Mouse (Mus musculus): ENCODE data around the gene Wwox. TPM values are rescaled to one million over a fixed set of nuclear protein-coding genes. Genes with fewer than 3 reads are reported as not detected.

The Wwox gene
- total RNA-seq, 2 experiments from 2014 or later, result 14.2 to 14.3 TPM

- DNase-seq (ENCODE audit: low spot score in 2 of 2), result no peak
- no peak overlapping the region for H3K4me3 ChIP-seq
Measured at GRCm38 (mm10) chr8:114446884-114447283, 7.4 kb downstream of the Wwox start.

GRCm38 (mm10) chr8:114452278-114452677, 12.8 kb downstream of the Wwox start:
- TF ChIP-seq CTCF (conservative IDR thresholded peaks at IDR 0.05), result no peak
- no peak for DNase-seq (ENCODE audit: low spot score in 2 of 2)
- Histone ChIP-seq H3K4me3 (no peak overlapping the region), H3K27ac (no peak overlapping the region)

More at GRCm38 (mm10) chr8:114446884-114447283, 7.4 kb downstream of the Wwox start:
- no peak overlapping the region for H3K27ac ChIP-seq
- TF ChIP-seq CTCF (conservative IDR thresholded peaks at IDR 0.05), result no peak

- peak; percentile 62 to 81 for DNase-seq (ENCODE audit: low spot score in 2 of 2)
- H3K4me3 ChIP-seq, result peak overlapping the region; percentile 22; the same call in 1 of the 2 replicates
- TF ChIP-seq CTCF (conservative IDR thresholded peaks at IDR 0.05), result peak; percentile 93
- peak overlapping the region; percentile 40; the same call in 1 of the 2 replicates for H3K27ac ChIP-seq
Measured at GRCm38 (mm10) chr8:114452781-114453221, 13.3 kb downstream of the Wwox start.

- TF ChIP-seq CTCF (conservative IDR thresholded peaks at IDR 0.05), result no peak
- no peak for DNase-seq (ENCODE audit: low spot score in 2 of 2)
Measured at GRCm38 (mm10) chr8:114455302-114455701, 15.8 kb downstream of the Wwox start.

GRCm38 (mm10) chr8:114455953-114456352, 16.5 kb downstream of the Wwox start:
- DNase-seq (ENCODE audit: low spot score in 2 of 2), result no peak
- no peak for TF ChIP-seq CTCF (conservative IDR thresholded peaks at IDR 0.05)
- peak overlapping the region; percentile 8; the same call in 1 of the 2 replicates for H3K4me3 ChIP-seq
- H3K27ac ChIP-seq, result no peak overlapping the region

More at GRCm38 (mm10) chr8:114455302-114455701, 15.8 kb downstream of the Wwox start:
- Histone ChIP-seq H3K4me3 (no peak overlapping the region), H3K27ac (no peak overlapping the region)

GRCm38 (mm10) chr8:114458113-114458784, 18.8 kb downstream of the Wwox start:
- Histone ChIP-seq H3K27ac (no peak overlapping the region), H3K4me3 (no peak overlapping the region)
- no peak for DNase-seq (ENCODE audit: low spot score in 2 of 2)
- TF ChIP-seq CTCF (conservative IDR thresholded peaks at IDR 0.05), result no peak

GRCm38 (mm10) chr8:114460600-114460999, 21.1 kb downstream of the Wwox start:
- TF ChIP-seq CTCF (conservative IDR thresholded peaks at IDR 0.05), result peak; percentile 64
- no peak overlapping the region for H3K4me3 ChIP-seq
- no peak overlapping the region for H3K27ac ChIP-seq
- DNase-seq (ENCODE audit: low spot score in 2 of 2), result no peak

- Histone ChIP-seq H3K27ac (no peak overlapping the region), H3K4me3 (no peak overlapping the region)
- DNase-seq (ENCODE audit: low spot score in 2 of 2), result no peak
- TF ChIP-seq CTCF (conservative IDR thresholded peaks at IDR 0.05), result no peak
Measured at GRCm38 (mm10) chr8:114462591-114462990, 23.1 kb downstream of the Wwox start.

GRCm38 (mm10) chr8:114463305-114463704, 23.9 kb downstream of the Wwox start:
- no peak for TF ChIP-seq CTCF (conservative IDR thresholded peaks at IDR 0.05)
- H3K4me3 ChIP-seq, result no peak overlapping the region; the same call in 1 of the 2 replicates
- H3K27ac ChIP-seq, result no peak overlapping the region
- DNase-seq (ENCODE audit: low spot score in 2 of 2), result no peak

- Histone ChIP-seq H3K4me3 (no peak overlapping the region), H3K27ac (no peak overlapping the region)
- DNase-seq (ENCODE audit: low spot score in 2 of 2), result no peak
- TF ChIP-seq CTCF (conservative IDR thresholded peaks at IDR 0.05), result no peak
Measured at GRCm38 (mm10) chr8:114468526-114469207, 29.2 kb downstream of the Wwox start.

- Histone ChIP-seq H3K27ac (no peak overlapping the region), H3K4me3 (no peak overlapping the region)
- no peak for DNase-seq (ENCODE audit: low spot score in 2 of 2)
- TF ChIP-seq CTCF (conservative IDR thresholded peaks at IDR 0.05), result peak; percentile 51
Measured at GRCm38 (mm10) chr8:114469208-114469590, 29.7 kb downstream of the Wwox start.

- no peak overlapping the region for H3K4me3 ChIP-seq
- DNase-seq (ENCODE audit: low spot score in 2 of 2), result no peak
- no peak for TF ChIP-seq CTCF (conservative IDR thresholded peaks at IDR 0.05)
- no peak overlapping the region for H3K27ac ChIP-seq
Measured at GRCm38 (mm10) chr8:114473546-114473945, 34.1 kb downstream of the Wwox start.

- Histone ChIP-seq H3K4me3 (no peak overlapping the region), H3K27ac (no peak overlapping the region)
- no peak for TF ChIP-seq CTCF (conservative IDR thresholded peaks at IDR 0.05)
- DNase-seq (ENCODE audit: low spot score in 2 of 2), result no peak
Measured at GRCm38 (mm10) chr8:114476919-114477318, 37.5 kb downstream of the Wwox start.

All from layer of hippocampus, adult 2 months (tissue).